Mouse (Mus musculus) erythroid progenitor cell, adult 5-6 weeks (primary cell): ENCODE results near the gene Ces2b. TPM values are rescaled to one million over a fixed set of nuclear protein-coding genes. Genes with fewer than 3 reads are reported as not detected.

Experiments
- total RNA-seq, 2 experiments: library from RNA; stranded (forward) in 1 of 2; stranded (reverse) in 1 of 2; fragments of 150-400 nt in 1 of 2; fragments of 186-747, 209-891 nt in 1 of 2; gene quantifications; 2 replicates each; pipeline versions ENCODE4 v1.2.3 to v1.2.4; 2015 to 2017; ENCODE audit warnings: low replicate concordance in 2 of 2

The Ces2b gene
- total RNA-seq, 2 experiments from 2014 or later, result not detected

Other genes with a start within 250 kb of the Ces2b start
- gene Pdp2, start 240.1 kb upstream of the Ces2b start, total RNA-seq (2015; ENCODE audit: low replicate concordance), result 0.36 and 2.1 TPM in 2 replicates
- gene Pdp2, start 240.1 kb upstream of the Ces2b start, total RNA-seq (2017; ENCODE audit: low replicate concordance), result 1.2 and 1.7 TPM in 2 replicates
- not detected in 2 replicates for gene Cdh16, start 207.2 kb upstream of the Ces2b start, total RNA-seq (2015; ENCODE audit: low replicate concordance)
- gene Cdh16, start 207.2 kb upstream of the Ces2b start, total RNA-seq (2017; ENCODE audit: low replicate concordance), result not detected in 2 replicates
- gene Rrad, start 200.2 kb upstream of the Ces2b start, total RNA-seq (2015; ENCODE audit: low replicate concordance), result 2.2 TPM in 1 of 2 replicates, not detected in the other
- gene Rrad, start 200.2 kb upstream of the Ces2b start, total RNA-seq (2017; ENCODE audit: low replicate concordance), result not detected in 2 replicates
- gene Ciao2b, start 189.6 kb upstream of the Ces2b start, total RNA-seq (2015; ENCODE audit: low replicate concordance), result 9.7 and 18.9 TPM in 2 replicates
- gene Ciao2b, start 189.6 kb upstream of the Ces2b start, total RNA-seq (2017; ENCODE audit: low replicate concordance), result 8.1 and 10.8 TPM in 2 replicates
- not detected in 2 replicates for gene Ces2a, start 97.6 kb upstream of the Ces2b start, total RNA-seq (2015; ENCODE audit: low replicate concordance)
- not detected in 2 replicates for gene Ces2a, start 97.6 kb upstream of the Ces2b start, total RNA-seq (2017; ENCODE audit: low replicate concordance)
- gene Ces2c, start 15.5 kb downstream of the Ces2b start, total RNA-seq (2015; ENCODE audit: low replicate concordance), result not detected in 2 replicates
- gene Ces2c, start 15.5 kb downstream of the Ces2b start, total RNA-seq (2017; ENCODE audit: low replicate concordance), result not detected in 2 replicates
- gene Ces2e, start 94.7 kb downstream of the Ces2b start, total RNA-seq (2015; ENCODE audit: low replicate concordance), result not detected in 2 replicates
- gene Ces2e, start 94.7 kb downstream of the Ces2b start, total RNA-seq (2017; ENCODE audit: low replicate concordance), result not detected in 2 replicates
- gene Ces2f, start 115.8 kb downstream of the Ces2b start, total RNA-seq (2015; ENCODE audit: low replicate concordance), result not detected in 2 replicates
- not detected in 2 replicates for gene Ces2f, start 115.8 kb downstream of the Ces2b start, total RNA-seq (2017; ENCODE audit: low replicate concordance)
- gene Ces2g, start 130.1 kb downstream of the Ces2b start, total RNA-seq (2015; ENCODE audit: low replicate concordance), result 395 and 429 TPM in 2 replicates
- 185 and 223 TPM in 2 replicates for gene Ces2g, start 130.1 kb downstream of the Ces2b start, total RNA-seq (2017; ENCODE audit: low replicate concordance)
- gene Ces2h, start 169.3 kb downstream of the Ces2b start, total RNA-seq (2015; ENCODE audit: low replicate concordance), result not detected in 2 replicates
- not detected in 2 replicates for gene Ces2h, start 169.3 kb downstream of the Ces2b start, total RNA-seq (2017; ENCODE audit: low replicate concordance)
- gene Ces3a, start 217.0 kb downstream of the Ces2b start, total RNA-seq (2015; ENCODE audit: low replicate concordance), result not detected in 2 replicates
- not detected in 2 replicates for gene Ces3a, start 217.0 kb downstream of the Ces2b start, total RNA-seq (2017; ENCODE audit: low replicate concordance)